Mouse (Mus musculus) kidney, embryonic 16.5 days (tissue): ENCODE results near the gene Vax1. TPM values are rescaled to one million over a fixed set of nuclear protein-coding genes. Genes with fewer than 3 reads are reported as not detected.

Source experiments
- ATAC-seq: fragments of 200-750 bp; cut with Nextera tagmentation; 2 replicates; pipeline ENCODE4 v1.8.0; 2017; ENCODE audit warnings: moderate TSS enrichment; ENCODE audit not compliant: low FRiP score, low TSS enrichment
- H3K27ac ChIP-seq: fragments of 300-500 bp; sonication (generic); 2 replicates; pipeline ENCODE4 v1.5.1; 2014; ENCODE audit warnings: low read length
- H3K27me3 ChIP-seq: fragments of 300-500 bp; sonication (generic); 2 replicates; pipeline ENCODE4 v1.6.1; 2014; ENCODE audit warnings: low read length, control low read depth, mixed read lengths; ENCODE audit not compliant: insufficient read depth
- H3K36me3 ChIP-seq: fragments of 300-500 bp; sonication (generic); 2 replicates; pipeline ENCODE4 v1.6.1; 2014; ENCODE audit warnings: low read length, control low read depth, mixed read lengths; ENCODE audit not compliant: insufficient read depth
- H3K4me1 ChIP-seq: fragments of 300-500 bp; sonication (generic); 2 replicates; pipeline ENCODE4 v1.6.1; 2014; ENCODE audit warnings: low read length, control low read depth, mixed read lengths; ENCODE audit not compliant: insufficient read depth
- H3K4me2 ChIP-seq: fragments of 300-500 bp; sonication (generic); replicated peaks from 2 replicates; pipeline ENCODE4 v1.6.1; 2014; ENCODE audit warnings: low read depth, low read length
- H3K4me3 ChIP-seq: fragments of 300-500 bp; sonication (generic); 2 replicates; pipeline ENCODE4 v1.5.1; 2014; ENCODE audit warnings: mild to moderate bottlenecking, low read length
- H3K9ac ChIP-seq: fragments of 300-500 bp; sonication (generic); replicated peaks from 2 replicates; pipeline ENCODE4 v1.6.1; 2014; ENCODE audit warnings: low read length
- H3K9me3 ChIP-seq: fragments of 300-500 bp; sonication (generic); 2 replicates; pipeline ENCODE4 v1.6.1; 2016; ENCODE audit warnings: low read length, control low read depth
- WGBS: fragments of 180-500 bp; shearing (Covaris S2); extraction: QIAGEN DNeasy Blood & Tissue Kit; methylation state at CpG from one replicate; pipeline ENCODE4 v1.1.7; 2014; 5-methylcytosine and 5-hydroxymethylcytosine counted together
- polyA plus RNA-seq: library from polyadenylated mRNA; unstranded; fragments of >200 nt; fragmentation: Nextera tagmentation; extraction: Ambion mirVana; gene quantifications from 2 replicates; pipeline ENCODE4 v1.2.1, GENCODE M21; 2015

Gene Vax1
- polyA plus RNA-seq, 1 experiment from 2014 or later = not detected

GRCm38 (mm10) chr19:59128531-59129204 is 41.2 kb downstream of the Vax1 start:
- no peaks in the 10 kb centered on the region for H3K9me3 ChIP-seq
- H3K4me3 ChIP-seq = no peak overlapping the region
- no peaks in the 10 kb centered on the region for H3K27me3 ChIP-seq
- no peak overlapping the region for H3K4me2 ChIP-seq
- no peak for ATAC-seq
- no peaks in the 10 kb centered on the region for H3K36me3 ChIP-seq
- WGBS = 76% methylated on average over 8 of the region's 8 CpGs
- H3K9ac ChIP-seq = no peak overlapping the region
- H3K4me1 ChIP-seq = no peaks in the 10 kb centered on the region
- H3K27ac ChIP-seq = no peak overlapping the region

GRCm38 (mm10) chr19:59127424-59127823 is 42.4 kb downstream of the Vax1 start:
- 81% methylated on average over 3 of the region's 3 CpGs for WGBS
- H3K27me3 ChIP-seq = no peaks in the 10 kb centered on the region
- no peaks in the 10 kb centered on the region for H3K9me3 ChIP-seq
- ATAC-seq = no peak
- H3K36me3 ChIP-seq = no peaks in the 10 kb centered on the region
- H3K4me3 ChIP-seq = no peak overlapping the region
- H3K9ac ChIP-seq = no peak overlapping the region
- no peak overlapping the region for H3K4me2 ChIP-seq
- H3K4me1 ChIP-seq = no peaks in the 10 kb centered on the region
- H3K27ac ChIP-seq = no peak overlapping the region

Other genes starting within 250 kb of the Vax1 start
- gene Eno4, start 226.6 kb downstream of the Vax1 start, polyA plus RNA-seq = 0.64 and 0.85 TPM in 2 replicates
- gene Hspa12a, start 226.4 kb downstream of the Vax1 start, polyA plus RNA-seq = 18.1 TPM in 2 replicates
- 2.4 and 2.7 TPM in 2 replicates for gene Shtn1, start 94.0 kb downstream of the Vax1 start, polyA plus RNA-seq
- gene Kcnk18, start 49.2 kb upstream of the Vax1 start, polyA plus RNA-seq = not detected in 2 replicates
- gene Slc18a2, start 90.8 kb upstream of the Vax1 start, polyA plus RNA-seq = 8.1 and 9.9 TPM in 2 replicates
- gene Rps12-ps3, start 152.2 kb upstream of the Vax1 start, polyA plus RNA-seq = 22.6 and 54.9 TPM in 2 replicates
- 8.6 and 8.7 TPM in 2 replicates for gene Pdzd8, start 175.7 kb upstream of the Vax1 start, polyA plus RNA-seq